Mouse (Mus musculus) mesoderm, embryonic 11.5 days (tissue): ENCODE measurements around the gene Dnpep.
A peak's percentile ranks its signal among the peaks of the same experiment; 100 is the strongest.

Experiments used
- DNase-seq: peaks from one replicate; pipeline ENCODE4 v3.0.0-alpha.2; 2012; ENCODE audit warnings: low read depth, low spot score

Gene Dnpep

DNA sequence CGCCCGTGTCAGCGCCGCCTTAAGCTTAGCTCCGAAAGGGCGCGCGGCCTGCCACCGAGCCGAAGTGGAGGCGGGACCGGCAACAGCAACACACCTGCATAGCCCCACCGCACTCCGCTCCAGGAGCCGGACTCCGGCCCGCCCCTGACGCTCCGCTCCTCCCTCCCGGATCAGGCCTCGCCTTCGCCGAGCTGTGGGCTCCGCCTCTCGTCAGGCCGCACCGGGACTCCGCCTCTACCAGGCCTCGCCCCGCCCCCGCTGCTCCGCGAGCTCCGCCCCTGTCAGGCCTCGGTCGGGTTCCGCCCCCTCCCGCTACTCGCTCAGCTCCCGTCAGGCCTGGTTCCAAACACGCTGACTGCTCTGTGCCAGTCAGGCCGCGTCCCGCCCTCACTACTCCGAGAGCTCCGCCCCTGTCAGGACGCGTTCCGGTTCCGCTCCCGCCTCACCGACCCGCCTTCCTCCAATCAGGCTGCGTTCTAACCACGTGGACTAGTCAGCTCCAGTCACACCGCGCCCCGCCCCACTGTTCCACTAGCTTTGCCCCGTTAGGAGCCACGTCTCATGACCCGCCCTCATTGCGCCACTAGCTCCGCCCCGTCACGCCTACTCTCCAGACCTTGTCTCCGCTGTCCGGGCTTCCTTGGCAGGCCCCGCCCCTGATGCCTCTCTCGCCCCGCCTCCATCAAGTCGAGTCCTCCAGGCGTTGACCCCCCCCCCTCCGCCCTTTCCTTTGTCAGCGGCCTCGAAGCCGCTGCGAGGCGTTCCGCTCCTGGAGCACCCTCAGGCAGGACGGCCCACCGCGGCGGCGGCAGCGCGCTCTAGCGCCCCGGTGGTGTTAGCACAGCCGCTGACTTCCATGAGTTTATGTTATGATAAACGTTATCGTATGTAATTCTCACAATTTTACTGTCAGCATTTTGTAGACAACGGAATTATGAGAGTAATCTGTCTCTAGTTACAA is at the start of gene Dnpep:
TSS of gene Dnpep (minus strand) at position 750 of the 961 bp plus-strand sequence.
- DNase-seq, result peak; percentile 100

DNA sequence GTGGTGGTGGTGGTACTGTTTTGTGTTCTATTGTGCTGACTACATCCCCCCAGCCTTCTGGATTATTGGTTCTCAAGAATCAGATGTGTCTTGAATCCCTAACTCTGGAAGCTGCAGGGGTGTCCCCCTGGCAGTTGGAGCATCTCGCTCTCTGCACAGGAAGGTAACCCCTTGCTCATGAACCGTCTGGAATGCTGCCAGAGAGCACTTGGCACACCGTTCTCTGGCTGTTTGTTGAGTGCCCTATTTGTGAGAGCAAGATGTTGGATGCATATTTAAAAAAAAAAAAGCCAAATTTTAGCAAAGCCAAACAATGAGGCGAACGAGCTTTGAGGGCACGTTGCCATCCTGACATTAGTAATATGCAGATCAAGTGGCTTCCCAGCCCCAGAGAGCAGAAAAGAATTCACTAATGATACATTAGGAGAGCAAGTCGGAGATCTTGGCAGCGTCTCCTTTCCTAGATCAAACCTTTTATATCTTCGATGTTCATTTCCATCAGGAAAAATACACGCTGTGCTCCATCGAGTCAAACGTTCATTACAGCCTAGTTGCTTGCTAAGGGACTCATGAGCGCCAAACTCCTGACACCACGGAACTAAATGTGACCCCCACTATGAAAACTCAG is 47.8 kb upstream of the Dnpep start:
- no peak for DNase-seq

GRCm38 (mm10) chr1:75363868-75364267 is 46.1 kb upstream of the Dnpep start:
- DNase-seq, result no peak

DNA sequence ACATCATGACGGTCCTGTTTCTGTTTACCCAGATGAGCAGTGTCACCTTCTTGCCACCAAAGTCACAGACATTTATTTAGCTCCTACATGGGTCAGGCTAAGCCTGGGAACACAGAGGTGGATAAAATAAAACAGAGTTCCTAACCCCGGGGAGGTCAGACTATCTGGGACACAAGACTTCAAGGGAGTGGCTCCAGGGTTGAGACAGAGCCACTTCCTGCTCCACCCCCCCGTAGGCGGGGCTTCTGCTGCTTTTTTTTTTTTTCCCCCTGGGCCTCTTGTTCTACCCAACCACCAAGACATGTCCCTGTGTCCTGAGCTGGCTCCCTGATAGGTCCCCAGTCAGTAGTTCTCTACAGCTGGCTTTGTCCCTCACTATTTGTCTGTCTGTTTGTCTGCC is 44.0 kb upstream of the Dnpep start:
- no peak for DNase-seq

DNA sequence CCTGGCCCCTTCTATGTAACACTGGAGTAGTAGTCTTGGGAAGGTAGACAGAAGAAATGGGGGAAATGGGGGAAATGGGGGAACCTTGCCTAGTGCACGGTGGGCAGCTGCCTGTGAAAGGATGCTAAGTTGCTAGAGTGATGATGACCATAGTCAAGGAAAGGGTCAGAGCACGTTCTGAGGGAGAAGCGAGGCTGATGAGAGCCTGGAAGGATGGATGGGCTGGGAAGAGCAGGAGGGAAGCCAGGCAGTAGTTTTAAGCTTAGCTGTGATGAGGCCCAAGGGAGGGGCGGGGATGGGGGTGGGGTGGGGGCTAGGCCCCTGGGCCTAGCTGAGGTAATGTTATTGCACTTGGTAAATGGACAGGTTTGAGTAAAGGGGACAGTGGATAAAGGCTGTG is 43.3 kb upstream of the Dnpep start:
- no peak for DNase-seq

GRCm38 (mm10) chr1:75360112-75361031 is 42.6 kb upstream of the Dnpep start, which contains the start of gene Des:
Gene Des, plus strand, starts transcription at chr1:75360329.
- no peak for DNase-seq

DNA sequence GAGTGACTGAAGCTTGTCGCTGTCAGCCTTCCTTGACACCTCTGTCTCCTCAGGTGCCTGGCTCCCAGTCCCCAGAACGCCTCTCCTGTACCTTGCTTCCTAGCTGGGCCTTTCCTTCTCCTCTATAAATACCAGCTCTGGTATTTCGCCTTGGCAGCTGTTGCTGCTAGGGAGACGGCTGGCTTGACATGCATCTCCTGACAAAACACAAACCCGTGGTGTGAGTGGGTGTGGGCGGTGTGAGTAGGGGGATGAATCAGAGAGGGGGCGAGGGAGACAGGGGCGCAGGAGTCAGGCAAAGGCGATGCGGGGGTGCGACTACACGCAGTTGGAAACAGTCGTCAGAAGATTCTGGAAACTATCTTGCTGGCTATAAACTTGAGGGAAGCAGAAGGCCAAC is 41.6 kb upstream of the Dnpep start:
- DNase-seq, result no peak

- no peak for DNase-seq
Observed at GRCm38 (mm10) chr1:75358009-75358408, 40.2 kb upstream of the Dnpep start.

DNA sequence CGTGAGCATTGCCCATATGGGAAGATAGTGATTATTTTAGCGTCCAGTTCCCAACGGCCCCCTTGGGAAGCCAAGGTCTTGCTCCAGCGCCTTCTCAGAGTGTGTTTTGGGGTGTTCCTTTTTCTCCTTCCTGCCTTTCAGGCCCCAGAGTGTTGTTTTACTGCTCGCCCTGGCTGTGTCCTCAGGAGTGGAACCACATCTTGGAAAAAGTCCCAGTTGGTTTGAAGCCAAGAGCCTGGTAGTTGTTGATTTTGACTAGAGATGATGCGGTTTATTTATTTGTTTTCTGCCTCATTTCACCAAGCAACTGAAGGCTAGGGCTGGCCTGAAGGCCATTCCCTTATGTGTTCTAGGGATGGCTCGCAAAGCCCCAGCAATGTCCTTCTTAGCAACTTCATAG is 39.5 kb upstream of the Dnpep start:
- DNase-seq, result no peak

- DNase-seq, result no peak
Observed at GRCm38 (mm10) chr1:75349275-75349674, 31.5 kb upstream of the Dnpep start.

GRCm38 (mm10) chr1:75347279-75347678 is 29.5 kb upstream of the Dnpep start:
- no peak for DNase-seq

DNA sequence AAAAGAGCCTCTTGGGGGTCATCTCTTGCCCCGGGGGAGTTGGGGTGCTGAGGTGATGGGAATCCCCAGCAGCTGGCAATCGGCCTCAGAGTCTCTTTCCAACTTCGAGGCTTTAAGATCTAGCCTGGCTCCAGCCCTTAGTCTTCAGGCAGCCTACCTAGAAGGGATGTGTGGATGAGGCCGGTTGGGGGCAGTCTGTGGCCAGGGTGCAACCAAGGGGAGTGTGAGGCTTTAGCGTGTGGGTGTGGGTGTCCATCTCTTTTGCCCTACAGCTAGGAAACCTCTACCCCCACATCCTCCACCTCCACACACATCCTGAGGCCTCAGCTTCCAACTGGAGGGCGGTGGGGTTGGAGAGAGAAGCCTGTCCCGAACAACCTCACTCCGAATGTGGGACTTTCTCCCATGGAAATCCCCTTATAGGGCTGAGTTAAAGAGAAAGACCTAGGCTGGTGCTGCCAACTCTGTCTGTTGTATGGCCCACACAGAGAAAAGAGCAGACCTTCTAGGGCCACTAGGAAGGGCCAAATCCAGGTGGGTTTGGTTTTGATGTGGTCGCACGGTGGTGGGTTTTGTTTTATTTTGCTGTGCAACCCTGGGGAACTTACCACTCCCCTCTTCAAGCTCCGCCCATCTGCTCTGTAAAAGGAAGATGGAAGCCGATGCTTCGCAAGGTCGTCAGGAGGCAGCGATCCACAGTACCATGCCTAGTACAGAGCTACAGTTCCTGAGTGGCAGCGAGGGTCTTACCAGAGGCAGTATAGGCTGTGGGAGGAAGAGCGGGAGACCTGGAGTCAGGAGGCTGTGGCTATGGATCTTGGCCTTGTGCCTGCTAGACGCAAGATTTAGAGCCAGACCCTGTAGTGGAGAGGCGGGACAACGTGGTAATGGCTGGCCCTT is 27.5 kb upstream of the Dnpep start:
- DNase-seq, result no peak

DNA sequence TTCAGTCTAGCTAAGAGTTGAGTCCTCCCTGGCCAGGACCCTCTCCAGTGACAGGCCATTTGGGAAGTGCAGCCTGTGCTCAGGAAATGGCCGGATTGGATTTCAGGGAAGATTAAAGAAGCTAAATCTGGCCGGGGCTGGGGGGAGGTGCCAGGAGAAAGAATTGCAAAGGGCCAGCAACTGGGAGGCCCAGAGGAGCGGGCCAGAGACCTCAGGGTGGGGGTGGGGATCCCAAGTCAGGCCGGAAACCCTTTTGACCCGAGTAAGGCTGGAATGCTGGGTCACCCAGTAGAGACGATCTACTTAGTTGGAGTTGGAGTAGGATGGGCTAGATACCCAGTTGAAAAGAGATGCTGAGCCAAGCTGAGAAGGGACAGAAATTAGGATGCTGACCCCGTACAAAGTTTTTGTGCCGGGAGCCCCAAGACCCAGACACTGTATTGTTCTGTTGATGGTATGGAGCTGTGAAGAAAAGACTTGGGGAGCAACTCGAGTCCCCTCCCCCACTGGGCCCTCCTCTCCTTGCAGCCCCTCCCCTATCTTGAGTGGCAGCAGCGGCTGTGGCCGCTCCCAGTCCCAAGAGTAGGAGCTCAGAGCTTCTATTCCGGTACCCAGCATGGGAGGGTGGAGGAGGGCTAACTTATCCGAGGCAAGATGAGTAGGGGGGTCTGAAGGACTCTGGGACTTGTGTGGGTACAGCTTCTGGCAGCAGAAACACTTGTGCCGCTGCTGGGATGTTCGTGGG is 26.7 kb upstream of the Dnpep start:
- peak; percentile 58 for DNase-seq

- DNase-seq, result peak; percentile 75
Observed at GRCm38 (mm10) chr1:75342874-75343416, 25.2 kb upstream of the Dnpep start.

GRCm38 (mm10) chr1:75340519-75340918 is 22.7 kb upstream of the Dnpep start:
- no peak for DNase-seq

- DNase-seq, result no peak
Observed at GRCm38 (mm10) chr1:75339337-75339736, 21.5 kb upstream of the Dnpep start.

- peak; percentile 59 for DNase-seq
Observed at GRCm38 (mm10) chr1:75338091-75338694, 20.4 kb upstream of the Dnpep start.

- DNase-seq, result no peak
Observed at GRCm38 (mm10) chr1:75337097-75337496, 19.3 kb upstream of the Dnpep start.

GRCm38 (mm10) chr1:75336461-75336860 is 18.7 kb upstream of the Dnpep start:
- no peak for DNase-seq
